Mouse (Mus musculus): Measurements from ENCODE around the gene Olfr283. TPM values are rescaled to one million over a fixed set of nuclear protein-coding genes. Genes with fewer than 3 reads are reported as not detected.

Gene Olfr283
- total RNA-seq, 2 experiments from 2014 or later, result not detected

DNA sequence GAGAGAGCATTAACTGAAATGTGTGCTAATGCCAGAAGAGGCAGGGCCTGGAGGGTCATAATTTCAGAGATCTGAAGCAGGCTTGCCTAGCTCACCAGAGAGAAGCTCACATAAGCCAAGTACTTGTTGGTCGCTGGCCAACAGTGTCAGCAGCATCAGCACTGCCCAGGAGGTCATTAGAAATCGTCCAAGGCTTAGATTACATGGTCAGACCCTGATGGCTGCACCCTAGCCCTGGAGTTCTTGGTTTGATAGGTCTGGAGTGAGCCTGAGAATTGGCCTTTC, 11.1 kb upstream of the Olfr283 start:
- intact Hi-C loops (cut with DNase I), result no loop called here

DNA sequence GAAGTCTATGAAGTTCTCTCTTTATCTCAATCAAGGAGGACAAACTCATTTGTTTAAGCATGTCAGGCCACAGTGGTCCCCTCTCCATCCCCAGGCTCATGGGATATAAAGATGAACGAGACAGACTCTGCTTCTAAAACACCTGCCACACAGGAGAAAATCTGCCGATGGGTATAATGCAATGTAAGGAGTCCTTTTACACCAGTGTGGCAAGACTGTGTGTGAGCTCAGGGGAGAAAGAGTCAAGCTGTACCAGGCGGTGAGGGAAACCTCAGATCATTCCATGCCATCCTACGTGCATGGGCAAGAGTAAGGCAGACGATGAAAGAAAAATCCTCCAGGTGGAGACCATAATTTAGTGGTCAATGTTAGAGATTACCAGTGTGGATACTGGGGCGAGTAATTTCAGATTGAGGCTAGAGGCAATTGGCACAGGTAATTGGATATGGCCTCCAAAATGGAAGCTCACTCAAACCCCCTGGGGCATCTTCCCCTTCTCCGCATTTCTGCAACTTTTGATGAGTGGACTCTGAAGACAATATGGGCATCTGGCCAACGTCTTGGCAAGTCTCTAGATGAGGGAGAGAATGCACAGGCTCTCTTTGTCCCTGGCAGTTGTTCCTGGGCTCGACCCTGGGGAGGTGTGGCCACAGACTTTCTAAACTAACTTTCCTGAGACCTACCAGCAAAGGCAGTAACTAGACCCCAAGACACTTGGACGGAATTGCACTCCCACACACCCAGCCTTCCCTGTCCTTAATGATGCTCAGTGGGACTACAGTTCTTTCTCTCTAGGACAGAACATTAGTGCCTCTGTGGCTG, 10.5 kb upstream of the Olfr283 start:
- DNase-seq, result peak; percentile 38
- no peak overlapping the region for H3K4me3 ChIP-seq
- intact Hi-C loops (cut with DNase I), result no loop called here
- no peak overlapping the region for H3K27ac ChIP-seq
- no peak for TF ChIP-seq CTCF (IDR thresholded peaks at IDR 0.05)

More for the DNA sequence above, 11.1 kb upstream of the Olfr283 start:
- Histone ChIP-seq H3K27ac (no peak overlapping the region), H3K4me3 (no peak overlapping the region)
- no peak for TF ChIP-seq CTCF (IDR thresholded peaks at IDR 0.05)
- peak; percentile 65 for DNase-seq

DNA sequence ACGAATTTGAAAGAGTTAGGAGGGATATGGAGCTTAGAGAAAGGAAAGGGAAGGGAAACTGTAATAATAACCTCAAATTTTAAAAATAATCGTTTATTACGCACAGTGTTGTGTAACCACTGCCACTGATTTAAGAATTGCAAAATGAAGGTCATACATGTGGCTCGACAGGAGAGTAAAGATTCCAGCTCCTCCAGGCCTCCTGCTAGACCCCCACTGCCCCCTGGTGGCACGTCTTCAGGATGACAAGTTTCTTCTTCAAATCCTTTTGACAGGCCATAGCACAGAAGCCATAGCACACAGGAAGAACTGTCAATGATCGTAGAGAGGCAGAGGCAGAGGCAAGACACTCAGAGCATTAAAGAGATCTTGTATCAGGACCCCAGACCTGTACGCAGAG, 9.1 kb upstream of the Olfr283 start:
- no peak overlapping the region for H3K4me3 ChIP-seq
- H3K27ac ChIP-seq, result peak overlapping the region; percentile 46; the same call in 1 of the 2 replicates
- DNase-seq, result peak; percentile 82
- peak; percentile 88 for TF ChIP-seq CTCF (IDR thresholded peaks at IDR 0.05)
- intact Hi-C loops (cut with DNase I), result loop anchor here (1.0 kb wide), 1 partner anchor 207 kb away; no protein-coding TSS in a partner anchor

DNA sequence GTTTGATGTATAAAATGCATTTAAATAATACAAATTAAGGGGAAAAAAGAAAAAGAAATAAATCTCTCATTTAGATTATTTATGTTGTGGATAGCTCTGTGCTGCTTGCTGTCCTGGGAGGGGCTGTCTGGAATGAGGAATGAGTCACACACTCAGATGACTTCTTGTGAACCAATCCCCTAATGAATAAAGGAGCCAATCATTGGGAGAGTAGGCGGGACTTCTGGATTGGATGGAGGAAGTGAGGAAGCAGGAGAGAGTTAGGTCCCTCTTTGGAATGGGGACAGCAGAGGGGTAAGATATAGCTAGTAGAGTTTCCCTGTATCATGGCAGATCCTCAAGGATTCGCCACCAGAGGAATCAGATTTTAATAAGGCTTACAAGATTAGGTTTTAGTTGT, 6.9 kb upstream of the Olfr283 start:
- H3K27ac ChIP-seq, result no peak overlapping the region
- no peak for TF ChIP-seq CTCF (IDR thresholded peaks at IDR 0.05)
- intact Hi-C loops (cut with DNase I), result no loop called here
- DNase-seq, result no peak
- H3K4me3 ChIP-seq, result no peak overlapping the region

DNA sequence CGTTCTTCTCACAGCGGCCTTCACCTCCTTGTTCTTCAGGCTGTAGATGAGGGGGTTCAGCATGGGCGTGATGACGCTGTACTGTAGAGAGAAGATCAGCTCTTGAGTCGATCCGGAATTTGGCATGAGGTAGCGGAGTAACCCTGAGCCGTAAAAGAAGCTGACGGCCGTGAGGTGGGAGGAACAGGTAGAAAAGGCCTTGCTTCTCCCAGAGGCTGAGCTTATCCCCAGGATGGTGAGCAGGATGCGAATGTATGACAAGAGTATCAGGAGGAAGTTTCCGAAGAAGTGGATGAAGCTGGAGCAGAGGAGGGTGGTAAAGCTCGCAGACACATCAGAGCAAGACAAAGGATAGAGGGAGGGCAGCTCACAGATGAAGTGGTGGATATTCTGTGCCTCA, 2.5 kb downstream of the Olfr283 start:
- no peak for TF ChIP-seq CTCF (IDR thresholded peaks at IDR 0.05)
- no peak for DNase-seq
- H3K4me3 ChIP-seq, result no peak overlapping the region
- no peak overlapping the region for H3K27ac ChIP-seq
- intact Hi-C loops (cut with DNase I), result no loop called here

DNA sequence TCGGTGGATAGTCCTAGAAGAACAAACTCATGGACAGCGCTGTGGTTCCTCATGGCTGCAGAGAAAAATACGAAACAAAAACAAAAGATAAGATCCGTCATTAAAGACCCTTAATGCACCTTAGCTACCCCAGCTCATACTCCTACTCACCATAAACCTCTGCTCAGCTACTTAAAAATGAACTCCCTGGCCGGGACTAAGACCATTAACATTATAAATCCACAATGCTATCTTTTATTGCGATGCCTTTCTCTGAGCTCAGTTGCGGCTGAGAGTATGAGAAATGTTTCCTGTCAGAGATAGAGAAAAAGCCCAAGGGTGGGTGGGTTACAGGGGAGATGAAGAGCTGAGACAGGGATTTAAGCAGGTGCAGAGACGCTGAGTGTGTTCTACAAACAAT, 39.9 kb downstream of the Olfr283 start, which contains the start of gene Olfr284:
Gene Olfr284, minus strand, starts transcription at position 101 of the 400 bp plus-strand sequence.
- intact Hi-C loops (cut with DNase I), result no loop called here
- TF ChIP-seq CTCF (IDR thresholded peaks at IDR 0.05), result no peak
- Histone ChIP-seq H3K4me3 (no peak within 1 kb of the TSS), H3K27ac (no peak within 1 kb of the TSS)
- DNase-seq, result no peak

Other genes with a start within 250 kb of the Olfr283 start
- gene Asb8, start 215.3 kb downstream of the Olfr283 start, total RNA-seq (2021), result 100 to 1,000 TPM in 1 of 2 experiments, 10 to 100 TPM in 1; 97.8 to 124 TPM
- not detected for gene Ccdc184, start 213.8 kb downstream of the Olfr283 start, total RNA-seq (2021)
- gene Olfr288, start 185.4 kb downstream of the Olfr283 start, total RNA-seq (2021), result not detected
- not detected for gene Gm44579, start 160.0 kb downstream of the Olfr283 start, total RNA-seq (2021)
- gene Olfr287, start 159.9 kb downstream of the Olfr283 start, total RNA-seq (2021), result not detected
- gene Olfr286, start 146.5 kb downstream of the Olfr283 start, total RNA-seq (2021), result not detected
- not detected for gene H1fnt, start 123.7 kb downstream of the Olfr283 start, total RNA-seq (2021)
- 10 to 100 TPM in 1 of 2 experiments, 1 to 10 TPM in 1; 10.0 to 11.8 TPM for gene Zfp641, start 84.8 kb downstream of the Olfr283 start, total RNA-seq (2021)
- not detected for gene Olfr285, start 63.6 kb downstream of the Olfr283 start, total RNA-seq (2021)
- not detected for gene Olfr284, start 40.0 kb downstream of the Olfr283 start, total RNA-seq (2021)
- not detected for gene Olfr282, start 50.3 kb upstream of the Olfr283 start, total RNA-seq (2021)
- gene Olfr281, start 71.6 kb upstream of the Olfr283 start, total RNA-seq (2021), result not detected
- gene OR5BS1P, start 89.0 kb upstream of the Olfr283 start, total RNA-seq (2021), result not detected
- not detected for gene Lalba, start 101.8 kb upstream of the Olfr283 start, total RNA-seq (2021)
- gene Olfr279, start 111.5 kb upstream of the Olfr283 start, total RNA-seq (2021), result not detected
- gene Kansl2, start 153.3 kb upstream of the Olfr283 start, total RNA-seq (2021), result 10 to 100 TPM; 64.7 to 66.3 TPM
- gene Ccnt1, start 190.0 kb upstream of the Olfr283 start, total RNA-seq (2021), result 10 to 100 TPM; 20.4 to 20.5 TPM
- 1 to 10 TPM in 1 of 2 experiments, not detected in 1; 1.2 TPM for gene 4930415O20Rik, start 190.1 kb upstream of the Olfr283 start, total RNA-seq (2021)
- gene Adcy6, start 229.1 kb upstream of the Olfr283 start, total RNA-seq (2021), result 10 to 100 TPM; 22.8 to 23.1 TPM
- gene Cacnb3, start 249.9 kb upstream of the Olfr283 start, total RNA-seq (2021), result 1 to 10 TPM; 1.8 to 2.2 TPM